Mouse (Mus musculus) monocyte, adult 5-6 weeks (primary cell): ENCODE results near the gene Drc7. TPM values are rescaled to one million over a fixed set of nuclear protein-coding genes. Genes with fewer than 3 reads are reported as not detected.

Experiments
- ATAC-seq: fragments of 153-309, 156-312 bp; replicated peaks from 2 replicates; pipeline ENCODE4 v1.8.0; 2017; ENCODE audit warnings: mild to moderate bottlenecking; ENCODE audit not compliant: low TSS enrichment, insufficient number of reproducible peaks, severe bottlenecking, poor library complexity, low FRiP score
- total RNA-seq: library from RNA; stranded (forward); fragments of 200-1000, 200-491, 200-594 nt; gene quantifications from 3 replicates; pipeline ENCODE4 v1.2.3, GENCODE M21; 2017

Gene Drc7
- total RNA-seq, 1 experiment from 2014 or later = not detected

DNA sequence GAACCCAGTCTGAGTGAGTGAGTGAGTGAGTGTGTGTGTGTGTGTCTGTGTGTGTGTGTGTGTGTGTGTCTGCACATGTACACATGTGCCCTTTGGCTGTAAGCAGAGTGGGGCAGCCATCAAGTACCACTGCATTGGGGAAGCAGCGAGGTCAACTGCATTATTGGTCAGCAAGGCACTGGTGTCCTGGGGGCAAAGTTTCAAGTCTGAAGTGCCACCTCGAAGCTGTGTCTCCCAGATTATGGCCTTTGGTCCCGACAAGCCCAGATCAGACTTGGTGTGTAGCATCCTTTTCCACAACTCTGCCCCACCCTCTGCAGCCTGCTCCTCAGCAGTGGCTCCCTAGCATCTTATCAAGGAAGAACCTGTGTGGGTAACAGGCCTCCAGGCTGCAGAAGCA lies 57.7 kb downstream of the Drc7 start:
- no peak for ATAC-seq

DNA sequence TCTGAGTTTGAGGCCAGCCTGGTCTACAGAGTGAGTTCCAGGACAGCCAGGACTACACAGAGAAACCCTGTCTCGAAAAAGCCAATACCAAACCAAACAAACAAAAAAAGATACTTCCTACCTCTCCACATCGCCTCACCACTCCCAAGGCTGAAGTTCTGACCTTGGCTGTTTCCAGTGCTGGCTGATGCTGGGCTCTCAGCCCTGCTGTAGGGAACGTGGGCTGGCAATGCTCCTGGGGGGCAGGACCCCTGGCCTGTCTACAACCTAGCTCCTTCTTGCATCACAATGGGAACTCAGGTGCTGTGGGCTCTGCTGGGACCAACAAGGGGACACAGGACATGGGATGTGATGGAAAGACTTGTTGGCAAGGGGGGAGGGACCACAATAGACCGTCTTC lies 58.2 kb downstream of the Drc7 start:
- ATAC-seq = no peak

DNA sequence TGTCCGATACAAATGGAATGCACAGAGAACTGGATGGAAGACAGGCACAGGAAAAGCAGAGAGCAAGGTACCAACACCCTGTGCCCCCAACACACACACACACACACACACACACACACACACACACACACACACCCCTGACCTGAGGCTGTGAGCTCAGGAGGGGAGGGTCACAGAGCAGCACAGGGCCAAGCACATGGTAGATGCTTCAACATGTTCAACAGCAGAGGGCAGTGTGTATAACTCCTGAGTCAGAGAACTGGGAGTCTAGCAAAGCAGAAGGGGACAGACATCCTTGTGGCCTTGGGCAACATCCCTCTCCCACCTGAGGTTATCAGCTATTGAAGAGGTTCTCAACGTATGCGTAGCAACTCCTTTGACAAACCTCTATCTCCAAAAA lies 58.8 kb downstream of the Drc7 start:
- no peak for ATAC-seq

DNA sequence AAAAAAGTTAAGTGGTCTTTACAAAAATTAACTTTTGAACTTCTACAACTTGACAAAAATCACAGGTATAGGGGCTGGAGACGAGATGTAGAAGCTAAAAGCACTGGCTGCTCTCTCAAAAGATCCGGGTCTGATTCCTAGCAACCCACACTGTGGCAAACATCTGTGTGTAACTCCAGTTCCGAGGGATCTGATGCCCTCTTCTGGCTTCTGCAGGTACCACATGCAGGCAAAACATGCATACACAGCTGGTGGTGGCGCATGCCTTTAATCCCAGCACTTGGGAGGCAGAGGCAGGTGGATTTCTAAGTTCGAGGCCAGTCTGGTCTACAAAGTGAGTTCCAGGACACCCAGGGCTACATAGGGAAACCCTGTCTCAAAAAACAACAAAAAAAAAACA lies 68.6 kb downstream of the Drc7 start:
- ATAC-seq = no peak

DNA sequence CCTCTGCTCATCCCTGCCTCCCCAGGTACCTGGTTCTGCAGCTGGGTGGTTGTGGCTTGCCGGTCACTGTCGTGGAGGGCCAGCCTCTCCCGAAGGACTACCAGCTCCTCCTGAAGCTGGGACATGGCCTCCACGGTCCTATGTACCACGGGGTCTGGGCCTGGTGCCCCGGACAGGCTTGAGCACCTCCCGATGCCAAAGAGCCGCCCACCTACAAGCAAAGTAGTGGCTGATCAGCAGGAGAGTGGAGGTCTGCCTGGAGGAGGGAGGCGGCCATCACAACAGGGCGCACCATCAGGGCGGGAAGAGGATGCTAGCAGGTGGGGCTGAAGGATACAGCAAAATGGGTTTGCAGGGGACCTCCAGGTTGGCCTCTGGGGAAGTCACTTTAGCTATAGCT lies 71.6 kb downstream of the Drc7 start:
- ATAC-seq = no peak

DNA sequence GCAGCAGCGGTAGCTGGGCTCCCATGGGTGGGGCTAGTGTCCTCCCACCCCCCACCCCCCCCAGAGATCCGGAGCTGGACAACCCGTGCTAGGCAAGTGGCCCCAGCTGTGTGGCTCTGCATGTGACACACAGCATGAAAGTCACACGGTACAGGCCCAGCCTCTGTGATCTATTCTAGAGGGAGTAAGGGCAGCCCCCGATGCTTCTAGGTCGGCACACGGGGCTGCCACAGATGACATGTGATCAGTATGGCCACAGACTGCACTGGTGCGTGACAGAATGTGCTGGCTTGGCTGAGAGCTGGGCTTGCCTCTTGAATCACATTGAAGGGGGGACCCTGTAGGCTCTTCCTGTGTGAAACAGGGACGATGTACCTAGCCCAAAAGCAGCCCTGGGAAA lies 72.8 kb downstream of the Drc7 start:
- no peak for ATAC-seq

Other genes starting within 250 kb of the Drc7 start
- gene Ccl17, start 244.7 kb upstream of the Drc7 start, total RNA-seq = not detected in 3 replicates
- gene Coq9, start 216.8 kb upstream of the Drc7 start, total RNA-seq = 23.0 to 27.5 TPM (median 25.1 TPM) in 3 replicates
- 17.0 to 23.7 TPM (median 17.3 TPM) in 3 replicates for gene Ciapin1, start 216.7 kb upstream of the Drc7 start, total RNA-seq
- gene Polr2c, start 197.7 kb upstream of the Drc7 start, total RNA-seq = 36.9 to 49.4 TPM (median 40.6 TPM) in 3 replicates
- gene Dok4, start 178.8 kb upstream of the Drc7 start, total RNA-seq = 0.97 to 4.5 TPM (median 1.2 TPM) in 3 replicates
- gene Ccdc102a, start 137.0 kb upstream of the Drc7 start, total RNA-seq = 1.1 to 11.3 TPM (median 1.8 TPM) in 3 replicates
- 0.86 to 2.6 TPM (median 1.9 TPM) in 3 replicates for gene Adgrg5, start 131.4 kb upstream of the Drc7 start, total RNA-seq
- gene Adgrg1, start 80.4 kb upstream of the Drc7 start, total RNA-seq = 2.2 to 16.6 TPM (median 4.6 TPM) in 3 replicates
- 2.9 to 15.5 TPM (median 10.1 TPM) in 3 replicates for gene Adgrg3, start 37.4 kb upstream of the Drc7 start, total RNA-seq
- gene Katnb1, start 26.1 kb downstream of the Drc7 start, total RNA-seq = 12.6 to 46.5 TPM (median 38.6 TPM) in 3 replicates
- 21.9 to 28.7 TPM (median 25.8 TPM) in 3 replicates for gene Kifc3, start 147.7 kb downstream of the Drc7 start, total RNA-seq